Mouse (Mus musculus) layer of hippocampus, adult 9-10 months (tissue): ENCODE measurements around the gene Akr1c13.
"Not testable (repeated sequence)": the region's sequence is repeated elsewhere in the genome, so short reads cannot be mapped to it uniquely, and the experiment has no call there.

ENCODE experiments used
- DNase-seq: peaks from one replicate; pipeline ENCODE4 v3.0.0; 2022; ENCODE audit warnings: low spot score

The Akr1c13 gene

DNA sequence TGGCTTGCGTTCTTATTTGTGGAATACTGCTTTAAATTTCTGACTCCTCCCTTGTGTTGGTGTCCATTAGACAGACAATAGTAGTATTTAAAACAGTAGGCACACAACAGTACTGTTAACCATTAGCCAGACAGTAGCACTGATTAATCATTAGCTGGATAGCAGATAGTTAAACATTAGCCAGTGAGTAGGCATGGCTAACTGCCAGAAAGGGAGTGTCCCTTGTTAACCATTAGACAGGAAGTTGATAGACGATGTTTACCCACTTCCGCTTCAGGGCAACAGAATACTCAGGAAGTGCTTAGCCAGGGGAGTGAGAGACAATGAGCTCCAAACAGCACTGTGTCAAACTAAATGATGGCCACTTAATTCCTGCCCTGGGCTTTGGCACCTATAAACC lies at the start of gene Akr1c13:
TSS of gene Akr1c13 (plus strand) at position 247 of the 400 bp plus-strand sequence.
- no peak for DNase-seq

DNA sequence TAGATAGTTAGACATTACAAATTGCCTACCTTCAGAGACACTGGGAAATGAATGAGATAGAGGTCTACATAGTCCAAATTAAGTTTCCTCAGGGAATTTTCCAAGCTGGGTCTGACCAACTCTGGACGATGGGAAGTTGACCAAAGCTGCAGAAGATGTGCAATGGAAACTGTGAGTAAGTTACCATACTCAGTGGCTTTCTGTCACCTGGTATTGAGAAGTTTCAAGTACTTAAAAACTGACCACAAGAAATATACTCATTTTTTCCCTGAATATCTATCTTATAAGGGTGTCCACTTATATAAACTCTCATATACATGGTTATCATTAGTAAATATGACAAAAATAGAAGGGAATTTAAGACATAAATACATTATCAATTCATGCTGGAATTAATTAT lies 46.7 kb upstream of the Akr1c13 start:
- DNase-seq: no peak

DNA sequence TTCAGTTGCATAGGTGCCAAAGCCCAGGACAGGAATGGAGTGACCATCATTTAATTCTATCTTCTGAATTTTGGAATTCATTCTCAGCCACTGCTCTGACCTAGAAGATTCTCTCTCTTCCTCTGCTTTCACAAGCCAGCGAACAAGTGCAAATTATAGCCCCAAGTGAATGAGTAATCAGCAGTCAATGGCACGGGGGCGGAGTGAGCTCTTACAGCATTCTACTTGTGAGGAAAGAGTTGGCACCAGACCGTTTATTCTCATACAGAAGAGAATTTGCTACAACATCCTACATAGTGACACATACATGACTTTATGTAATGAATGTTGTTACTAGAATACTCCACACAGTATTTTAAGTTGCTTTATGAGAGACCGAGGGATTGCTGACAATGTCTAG lies 40.4 kb upstream of the Akr1c13 start, which contains the start of gene Akr1c18:
TSS of gene Akr1c18 (minus strand) at position 137 of the 400 bp plus-strand sequence.
- peak; percentile 3 for DNase-seq

- DNase-seq: no peak
Observed at GRCm38 (mm10) chr13:4152908-4153307, 38.0 kb upstream of the Akr1c13 start.

DNA sequence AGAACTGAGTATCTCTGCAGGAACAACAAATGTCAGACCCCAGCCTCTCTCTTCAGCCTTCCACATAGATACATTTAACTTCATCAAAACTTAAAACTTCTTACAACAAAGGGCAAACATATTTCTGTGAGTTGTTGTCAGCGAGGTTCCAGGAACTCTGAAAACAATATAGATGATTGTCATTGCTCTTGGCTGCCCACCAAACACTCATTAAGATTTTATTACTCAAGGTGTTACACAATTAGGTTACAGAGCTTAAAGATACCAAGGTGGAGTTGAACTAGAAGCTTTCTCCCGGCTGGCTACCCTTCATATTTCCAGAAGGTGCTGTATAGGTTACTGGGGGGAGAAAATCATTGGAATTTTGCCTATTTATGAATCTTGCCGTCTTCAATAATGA lies 37.4 kb upstream of the Akr1c13 start:
- no peak for DNase-seq

- no peak for DNase-seq
Observed at GRCm38 (mm10) chr13:4155286-4155685, 35.7 kb upstream of the Akr1c13 start.

DNA sequence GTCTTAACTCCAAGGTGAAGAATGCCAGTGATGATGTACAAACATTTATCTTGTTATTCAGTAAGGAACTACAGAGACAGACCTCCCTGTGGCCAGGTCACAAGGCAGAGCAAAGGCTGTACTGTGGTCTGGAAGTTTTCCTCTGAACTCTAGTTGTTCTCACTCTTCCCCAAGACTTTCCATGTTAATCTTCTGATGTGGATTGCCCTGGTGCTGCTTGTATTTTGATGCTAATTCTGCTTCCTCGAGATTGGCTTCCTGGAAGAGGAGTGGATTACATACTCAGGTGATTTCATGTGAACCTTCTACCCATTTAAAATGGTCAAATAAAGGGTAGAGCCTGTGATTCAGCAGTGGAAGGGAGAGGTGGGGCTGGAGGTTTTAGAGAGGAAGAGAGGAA lies 22.9 kb upstream of the Akr1c13 start:
- DNase-seq: no peak

GRCm38 (mm10) chr13:4172978-4173377 lies 18.0 kb upstream of the Akr1c13 start:
- no peak for DNase-seq

DNA sequence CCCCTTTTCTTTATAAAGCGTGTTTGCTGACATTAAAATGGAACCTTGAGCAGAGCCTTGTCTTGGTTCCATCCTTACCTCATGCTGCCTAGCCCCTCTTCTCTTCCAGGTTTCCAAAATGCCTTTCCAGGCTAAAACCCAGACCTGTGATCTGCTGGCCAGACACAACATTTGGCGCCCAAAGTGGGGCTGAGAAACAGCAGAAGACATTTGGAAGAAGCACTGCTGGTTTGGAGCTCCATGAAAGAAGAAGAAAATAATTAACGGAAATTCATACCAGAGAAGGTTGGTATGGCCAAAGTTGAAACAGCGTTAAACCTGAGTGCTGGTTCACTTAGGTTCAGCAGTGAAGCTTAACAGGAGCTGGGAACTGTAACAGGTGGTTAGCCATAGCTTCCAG lies 9.6 kb upstream of the Akr1c13 start:
- not testable (repeated sequence) for DNase-seq

GRCm38 (mm10) chr13:4183116-4183515 lies 7.8 kb upstream of the Akr1c13 start:
- no peak for DNase-seq

DNA sequence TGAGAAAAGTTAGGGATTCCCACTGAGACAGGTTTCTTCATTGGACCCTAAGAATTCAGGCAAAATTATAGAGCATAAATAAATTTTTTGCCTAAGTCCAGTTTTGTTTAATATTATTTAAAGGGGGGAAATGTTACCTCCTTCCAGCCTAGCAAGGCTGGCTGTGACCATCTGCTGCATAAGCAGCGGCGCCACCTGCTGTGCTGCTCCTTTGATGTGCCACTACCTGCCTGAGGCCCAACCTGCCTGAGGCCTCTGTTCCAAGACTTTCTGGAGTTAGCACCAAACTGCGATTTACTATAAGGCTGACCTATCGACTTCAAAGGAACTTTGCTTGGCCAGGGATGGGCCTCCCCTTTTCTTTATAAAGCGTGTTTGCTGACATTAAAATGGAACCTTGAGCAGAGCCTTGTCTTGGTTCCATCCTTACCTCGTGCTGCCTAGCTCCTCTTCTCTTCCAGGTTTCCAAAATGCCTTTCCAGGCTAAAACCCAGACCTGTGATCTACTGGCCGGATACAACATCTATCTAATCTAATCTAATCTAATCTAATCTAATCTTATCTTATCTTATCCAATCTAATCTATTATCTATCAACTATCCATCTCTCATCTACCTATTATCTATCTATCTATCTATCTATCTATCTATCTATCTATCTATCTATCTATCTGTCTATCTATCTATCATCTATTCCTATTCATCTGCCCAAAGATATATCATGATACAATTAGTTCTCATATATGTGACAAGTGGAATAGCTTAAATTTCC lies 4.1 kb upstream of the Akr1c13 start:
- not testable (repeated sequence) for DNase-seq

DNA sequence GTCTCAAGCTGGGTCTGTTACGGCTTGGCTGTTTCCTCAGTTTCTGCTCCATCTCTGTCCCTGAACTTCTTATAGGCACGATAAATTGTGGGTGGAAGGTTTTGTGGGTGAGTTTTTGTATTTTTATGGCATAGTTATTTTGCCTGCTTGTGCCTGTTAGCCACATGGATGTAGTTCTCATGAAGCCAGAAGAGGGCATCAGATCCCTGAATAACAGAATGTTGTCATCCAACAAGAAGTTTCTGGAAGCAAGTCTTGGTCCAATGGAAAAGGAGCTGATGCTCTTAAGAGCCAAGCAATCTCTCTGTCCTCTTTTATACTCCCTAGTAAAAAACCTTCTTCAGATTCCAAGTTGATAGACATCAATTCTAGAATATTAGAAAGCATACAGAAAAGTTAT lies 2.8 kb upstream of the Akr1c13 start:
- peak; percentile 3 for DNase-seq

- no peak for DNase-seq
Observed at GRCm38 (mm10) chr13:4192511-4192910, 1.6 kb downstream of the Akr1c13 start.

- no peak for DNase-seq
Observed at GRCm38 (mm10) chr13:4206147-4206903, 15.4 kb downstream of the Akr1c13 start.

DNA sequence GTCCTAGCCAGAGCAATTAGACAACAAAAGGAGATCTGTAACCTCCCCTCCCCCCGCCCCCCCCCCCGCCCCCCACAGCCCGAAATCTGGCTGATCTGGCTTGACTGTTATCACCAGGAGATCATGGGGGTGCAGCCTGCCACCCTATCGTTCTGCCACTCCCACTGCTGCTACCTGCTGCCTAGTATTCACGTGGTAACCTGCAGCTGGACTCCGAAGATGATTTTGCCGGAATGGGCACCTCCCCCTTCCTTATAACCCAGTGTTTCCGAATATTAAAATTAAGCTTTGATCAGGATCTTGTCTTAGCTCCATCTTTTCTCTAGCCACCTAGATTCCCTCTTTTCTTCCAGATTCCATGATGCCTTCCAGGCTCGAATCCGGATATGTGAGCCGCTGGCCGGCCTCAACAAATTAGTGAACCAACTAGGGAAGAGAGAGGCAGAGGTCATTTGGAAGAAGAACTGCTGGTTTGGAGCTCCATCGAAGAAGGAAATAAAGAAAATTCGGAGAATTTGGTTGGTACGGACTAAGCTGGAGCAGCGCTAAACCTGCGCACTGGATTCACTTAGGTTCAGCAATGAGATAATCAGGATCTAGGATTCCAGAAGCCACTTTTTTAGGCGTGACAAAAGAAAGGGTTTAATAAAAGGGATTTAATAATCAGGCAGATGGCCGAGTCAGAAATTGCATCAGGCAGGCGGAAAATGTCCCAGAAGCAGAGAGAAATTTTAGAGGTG lies 20.8 kb downstream of the Akr1c13 start:
- no peak for DNase-seq

- no peak for DNase-seq
Observed at GRCm38 (mm10) chr13:4212309-4212708, 21.4 kb downstream of the Akr1c13 start.

- DNase-seq: not testable (repeated sequence)
Observed at GRCm38 (mm10) chr13:4215496-4215895, 24.5 kb downstream of the Akr1c13 start.

DNA sequence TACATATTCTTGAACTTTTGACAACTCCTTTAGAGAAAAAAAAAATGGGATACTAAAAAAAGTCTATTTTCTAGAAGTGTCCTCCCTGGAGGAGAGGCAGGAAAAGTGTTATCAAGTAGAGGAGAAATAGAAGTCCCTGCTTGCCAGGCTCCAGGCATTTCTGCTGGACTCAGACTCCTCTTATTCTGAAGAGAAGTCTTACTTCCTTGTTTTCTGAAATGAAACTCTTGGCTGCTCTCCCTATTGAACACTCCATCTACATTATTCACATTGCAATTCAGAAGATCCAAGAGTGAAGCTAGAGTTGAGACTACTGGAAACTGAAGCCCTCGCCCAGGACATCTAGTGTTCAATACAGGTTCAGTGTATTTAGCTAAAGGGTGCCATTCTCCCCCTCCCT lies 37.5 kb downstream of the Akr1c13 start, which contains the start of gene Akr1c19:
TSS of gene Akr1c19 (plus strand) at position 260 of the 400 bp plus-strand sequence.
- DNase-seq: no peak

DNA sequence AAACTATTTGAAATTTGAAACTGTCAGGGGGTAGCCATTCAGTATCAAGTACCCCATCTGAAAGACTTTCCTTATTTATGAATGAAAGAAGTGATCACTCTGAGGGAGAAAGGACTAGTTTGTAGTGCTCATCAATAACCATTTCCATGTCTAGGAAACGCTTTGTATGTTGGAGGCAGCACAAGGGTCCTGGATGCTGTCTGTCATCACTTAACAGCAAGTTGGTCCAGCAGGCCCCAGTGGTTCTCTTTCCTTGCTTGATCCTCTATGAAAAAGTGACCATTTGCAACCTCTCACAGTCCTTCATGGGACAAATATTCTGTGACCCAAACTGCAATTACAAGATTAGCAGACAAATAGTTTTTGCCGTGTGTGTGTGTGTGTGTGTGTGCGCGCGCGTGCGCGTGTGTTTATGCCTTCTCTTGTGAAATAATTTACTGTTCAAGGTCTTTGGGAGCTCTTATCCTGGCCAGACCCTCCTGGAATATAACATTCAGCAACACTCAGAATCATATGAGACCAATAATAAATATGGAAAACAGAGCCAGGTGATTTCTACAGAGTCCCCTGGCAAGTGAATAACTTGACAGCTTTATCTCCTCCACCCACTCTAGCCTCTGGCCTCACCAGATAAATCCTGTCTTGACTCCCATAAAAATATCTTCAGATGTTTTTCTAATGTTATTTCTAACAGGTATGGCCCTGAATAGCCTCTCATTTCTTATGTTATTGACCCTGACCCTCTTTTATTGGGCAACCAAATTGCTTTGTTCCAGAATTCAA lies 40.1 kb downstream of the Akr1c13 start:
- DNase-seq: no peak

- DNase-seq: no peak
Observed at GRCm38 (mm10) chr13:4233135-4233534, 42.2 kb downstream of the Akr1c13 start.

- DNase-seq: no peak
Observed at GRCm38 (mm10) chr13:4233536-4234172, 42.7 kb downstream of the Akr1c13 start.
